Mouse (Mus musculus): ENCODE measurements around the gene Atraid. TPM values are rescaled to one million over a fixed set of nuclear protein-coding genes. Genes with fewer than 3 reads are reported as not detected.

Atraid gene
- polyA plus RNA-seq, 1 experiment from 2014 or later, result 83.9 TPM

DNA sequence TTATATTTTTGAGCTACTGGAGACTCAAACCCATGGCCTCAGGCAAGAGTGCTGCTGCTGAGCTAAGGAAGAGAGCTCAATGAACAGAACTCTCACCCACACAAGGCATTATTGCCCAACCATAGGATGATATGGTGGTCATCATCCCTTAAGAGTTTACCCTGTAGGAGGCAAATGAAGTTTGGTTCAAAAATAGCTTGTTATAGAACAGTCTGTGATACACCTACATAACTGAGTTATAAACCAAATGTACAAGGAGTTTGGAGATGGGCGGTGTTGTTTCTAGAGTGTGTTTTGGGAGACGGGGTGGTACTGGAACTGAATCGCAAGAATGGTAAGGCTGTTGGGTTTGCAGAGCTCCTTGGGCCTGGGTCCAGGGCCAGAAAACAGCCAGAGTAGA lies 21.7 kb downstream of the Atraid start:
- 96% methylated on average over 3 of the region's 3 CpGs for WGBS
- Histone ChIP-seq H3K4me3 (ENCODE audit: low read depth, low read length) (no peak overlapping the region), H3K36me3 (ENCODE audit: control insufficient read depth, insufficient read depth, low read length) (peaks cover 40% of the 10 kb centered on the region), H3K4me1 (ENCODE audit: control insufficient read depth, insufficient read depth, low read length) (no peaks in the 10 kb centered on the region), H3K9me3 (ENCODE audit: control insufficient read depth, low read length) (no peaks in the 10 kb centered on the region), H3K9ac (ENCODE audit: low read length) (no peak overlapping the region), H3K27ac (replicated peaks; ENCODE audit: low read depth, low read length) (no peak overlapping the region), H3K27me3 (ENCODE audit: control insufficient read depth, insufficient read depth, low read length) (no peaks in the 10 kb centered on the region), H3K4me2 (ENCODE audit: low read depth, severe bottlenecking) (no peak overlapping the region)
- ATAC-seq (ENCODE audit: insufficient number of reproducible peaks, low FRiP score, low TSS enrichment, low read depth), result no peak
- no peak for DNase-seq (ENCODE audit: low spot score)

DNA sequence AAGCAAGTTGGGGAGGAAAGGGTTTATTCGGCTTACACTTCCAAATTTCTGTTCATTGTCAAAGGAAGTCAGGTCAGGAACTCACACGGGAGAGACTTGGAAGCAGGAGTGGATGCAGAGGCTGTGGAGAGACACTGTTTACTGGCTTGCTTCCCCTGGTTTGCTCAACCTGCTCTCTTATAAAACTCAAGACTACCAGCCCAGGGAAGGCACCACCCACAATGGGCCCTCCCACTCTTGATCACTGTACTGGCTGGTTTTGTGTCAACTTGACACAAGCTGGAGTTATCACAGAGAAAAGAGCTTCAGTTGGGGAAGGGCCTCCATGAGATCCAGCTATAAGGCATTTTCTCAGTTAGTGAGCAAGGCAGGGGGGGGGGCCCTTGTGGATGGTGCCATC lies 22.9 kb downstream of the Atraid start:
- peaks cover 50% of the 10 kb centered on the region for H3K36me3 ChIP-seq (ENCODE audit: control insufficient read depth, insufficient read depth, low read length)
- no peak overlapping the region for H3K9ac ChIP-seq (ENCODE audit: low read length)
- H3K27me3 ChIP-seq (ENCODE audit: control insufficient read depth, insufficient read depth, low read length), result no peaks in the 10 kb centered on the region
- WGBS, result 91% methylated on average over 2 of the region's 2 CpGs
- H3K4me3 ChIP-seq (ENCODE audit: low read depth, low read length), result no peak overlapping the region
- no peaks in the 10 kb centered on the region for H3K9me3 ChIP-seq (ENCODE audit: control insufficient read depth, low read length)
- H3K27ac ChIP-seq (replicated peaks; ENCODE audit: low read depth, low read length), result no peak overlapping the region
- H3K4me2 ChIP-seq (ENCODE audit: low read depth, severe bottlenecking), result no peak overlapping the region
- ATAC-seq (ENCODE audit: insufficient number of reproducible peaks, low FRiP score, low TSS enrichment, low read depth), result no peak
- H3K4me1 ChIP-seq (ENCODE audit: control insufficient read depth, insufficient read depth, low read length), result no peaks in the 10 kb centered on the region
- no peak for DNase-seq (ENCODE audit: low spot score)

DNA sequence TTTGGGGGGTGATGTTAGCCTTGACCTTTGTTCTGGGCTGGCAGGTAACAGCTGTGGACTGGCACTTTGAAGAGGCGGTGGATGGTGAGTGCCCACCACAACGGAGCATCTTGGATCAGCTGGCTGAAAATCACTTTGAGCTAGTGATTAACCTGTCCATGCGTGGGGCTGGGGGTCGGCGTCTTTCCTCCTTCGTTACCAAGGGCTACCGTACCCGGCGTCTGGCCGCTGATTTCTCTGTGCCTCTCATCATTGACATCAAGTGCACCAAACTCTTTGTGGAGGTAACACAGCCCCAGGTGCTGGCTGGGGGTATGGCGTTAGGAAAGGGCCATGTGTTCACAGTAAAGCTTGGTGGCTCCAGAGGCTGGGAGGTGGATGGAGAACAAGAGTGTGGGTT lies 23.7 kb downstream of the Atraid start:
- Histone ChIP-seq H3K27me3 (ENCODE audit: control insufficient read depth, insufficient read depth, low read length) (no peaks in the 10 kb centered on the region), H3K4me2 (ENCODE audit: low read depth, severe bottlenecking) (no peak overlapping the region), H3K9me3 (ENCODE audit: control insufficient read depth, low read length) (no peaks in the 10 kb centered on the region), H3K27ac (replicated peaks; ENCODE audit: low read depth, low read length) (no peak overlapping the region), H3K4me1 (ENCODE audit: control insufficient read depth, insufficient read depth, low read length) (no peaks in the 10 kb centered on the region), H3K9ac (ENCODE audit: low read length) (no peak overlapping the region), H3K36me3 (ENCODE audit: control insufficient read depth, insufficient read depth, low read length) (peaks cover 50% of the 10 kb centered on the region), H3K4me3 (ENCODE audit: low read depth, low read length) (no peak overlapping the region)
- ATAC-seq (ENCODE audit: insufficient number of reproducible peaks, low FRiP score, low TSS enrichment, low read depth) (no peak), DNase-seq (ENCODE audit: low spot score) (no peak)
- WGBS, result 94% methylated on average over 11 of the region's 11 CpGs

DNA sequence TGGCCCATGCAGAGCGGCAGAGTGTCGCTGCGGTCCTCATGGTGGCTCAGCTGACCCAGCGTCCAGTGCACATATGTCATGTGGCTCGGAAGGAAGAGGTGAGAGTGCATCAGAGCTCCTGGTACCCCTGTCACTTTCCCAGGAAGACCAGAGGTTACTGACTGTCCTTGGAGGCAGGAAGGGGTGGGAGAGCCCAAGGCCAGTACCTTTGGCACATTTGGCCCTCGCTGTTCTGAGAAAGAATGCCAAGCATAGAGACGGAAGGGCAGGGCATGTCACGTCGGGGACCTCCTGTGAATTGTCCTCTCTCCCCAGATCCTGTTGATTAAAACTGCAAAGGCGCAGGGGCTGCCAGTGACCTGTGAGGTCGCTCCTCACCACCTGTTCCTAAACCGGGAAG lies 25.1 kb downstream of the Atraid start:
- no peak overlapping the region for H3K4me2 ChIP-seq (ENCODE audit: low read depth, severe bottlenecking)
- no peaks in the 10 kb centered on the region for H3K4me1 ChIP-seq (ENCODE audit: control insufficient read depth, insufficient read depth, low read length)
- H3K4me3 ChIP-seq (ENCODE audit: low read depth, low read length), result no peak overlapping the region
- 91% methylated on average over 12 of the region's 12 CpGs for WGBS
- H3K27ac ChIP-seq (replicated peaks; ENCODE audit: low read depth, low read length), result no peak overlapping the region
- peaks cover 49% of the 10 kb centered on the region for H3K36me3 ChIP-seq (ENCODE audit: control insufficient read depth, insufficient read depth, low read length)
- no peak for ATAC-seq (ENCODE audit: insufficient number of reproducible peaks, low FRiP score, low TSS enrichment, low read depth)
- no peak for DNase-seq (ENCODE audit: low spot score)
- H3K9ac ChIP-seq (ENCODE audit: low read length), result no peak overlapping the region
- H3K27me3 ChIP-seq (ENCODE audit: control insufficient read depth, insufficient read depth, low read length), result no peaks in the 10 kb centered on the region
- no peaks in the 10 kb centered on the region for H3K9me3 ChIP-seq (ENCODE audit: control insufficient read depth, low read length)

DNA sequence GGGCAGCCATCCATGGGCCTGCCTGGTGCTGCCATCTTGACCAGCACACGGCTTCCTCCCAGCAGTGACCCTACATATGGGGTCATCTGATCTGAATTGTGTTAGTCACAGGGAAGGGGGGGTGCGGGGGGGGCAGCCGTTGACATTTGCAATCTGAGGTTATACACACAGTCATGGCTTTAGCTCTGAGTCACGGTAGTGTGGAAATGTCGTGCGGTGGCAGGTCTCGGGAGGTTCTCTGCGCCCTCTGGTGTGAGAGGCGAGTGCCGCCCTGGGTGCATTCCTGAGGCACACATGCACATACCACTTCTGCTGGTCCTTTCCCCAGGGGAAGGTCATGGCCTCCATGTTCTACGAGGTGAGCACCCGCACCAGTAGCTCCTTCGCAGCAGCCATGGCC lies 28.2 kb downstream of the Atraid start:
- no peak overlapping the region for H3K9ac ChIP-seq (ENCODE audit: low read length)
- peaks cover 40% of the 10 kb centered on the region for H3K36me3 ChIP-seq (ENCODE audit: control insufficient read depth, insufficient read depth, low read length)
- WGBS, result 95% methylated on average over 13 of the region's 13 CpGs
- no peaks in the 10 kb centered on the region for H3K9me3 ChIP-seq (ENCODE audit: control insufficient read depth, low read length)
- no peak overlapping the region for H3K4me3 ChIP-seq (ENCODE audit: low read depth, low read length)
- DNase-seq (ENCODE audit: low spot score), result no peak
- ATAC-seq (ENCODE audit: insufficient number of reproducible peaks, low FRiP score, low TSS enrichment, low read depth), result no peak
- H3K27ac ChIP-seq (replicated peaks; ENCODE audit: low read depth, low read length), result no peak overlapping the region
- no peaks in the 10 kb centered on the region for H3K4me1 ChIP-seq (ENCODE audit: control insufficient read depth, insufficient read depth, low read length)
- H3K4me2 ChIP-seq (ENCODE audit: low read depth, severe bottlenecking), result no peak overlapping the region
- no peaks in the 10 kb centered on the region for H3K27me3 ChIP-seq (ENCODE audit: control insufficient read depth, insufficient read depth, low read length)

DNA sequence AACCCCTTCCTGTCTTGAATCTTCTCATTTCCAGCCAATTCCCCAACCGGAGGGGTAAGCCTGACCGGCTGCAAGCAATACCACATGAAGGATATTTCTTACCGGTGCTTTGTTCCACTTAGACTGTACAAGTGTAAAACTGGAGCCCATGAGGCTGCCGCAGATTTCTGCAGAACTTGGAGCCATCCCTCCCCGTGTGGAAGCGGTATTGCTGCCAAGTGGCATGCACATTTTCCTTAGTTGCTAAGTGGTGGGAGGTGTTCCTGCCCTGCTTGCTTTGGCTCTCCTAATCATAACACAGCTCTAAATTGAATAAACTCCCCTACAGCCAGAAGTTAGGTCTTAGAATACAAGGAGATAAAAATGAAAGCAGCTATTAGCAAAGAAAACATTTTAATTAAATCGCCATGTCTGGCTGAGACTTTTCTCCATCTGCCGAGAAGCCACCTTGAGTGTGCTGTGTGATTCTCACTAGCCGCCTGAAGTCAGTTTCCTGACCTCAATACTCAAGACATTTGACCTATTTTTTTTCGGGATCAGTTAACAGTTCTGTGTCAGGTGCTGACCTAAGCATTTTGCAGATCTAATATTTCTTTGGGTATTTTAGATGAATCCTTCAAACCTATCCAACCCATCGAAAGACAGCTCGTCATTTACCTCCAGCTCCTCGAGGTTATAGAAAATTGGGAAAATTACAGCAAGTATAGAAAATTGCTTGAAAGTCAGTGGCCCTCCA lies 32.1 kb downstream of the Atraid start:
- Histone ChIP-seq H3K36me3 (ENCODE audit: control insufficient read depth, insufficient read depth, low read length) (peaks cover 24% of the 10 kb centered on the region), H3K4me3 (ENCODE audit: low read depth, low read length) (no peak overlapping the region), H3K9ac (ENCODE audit: low read length) (no peak overlapping the region), H3K27me3 (ENCODE audit: control insufficient read depth, insufficient read depth, low read length) (no peaks in the 10 kb centered on the region; the same call in 1 of the 2 replicates), H3K27ac (replicated peaks; ENCODE audit: low read depth, low read length) (no peak overlapping the region), H3K4me2 (ENCODE audit: low read depth, severe bottlenecking) (no peak overlapping the region), H3K4me1 (ENCODE audit: control insufficient read depth, insufficient read depth, low read length) (0 out of 2 replicates have a peak, but pooled peaks cover 3% of the 10 kb centered on the region), H3K9me3 (ENCODE audit: control insufficient read depth, low read length) (no peaks in the 10 kb centered on the region)
- WGBS, result 85% methylated on average over 13 of the region's 13 CpGs
- no peak for DNase-seq (ENCODE audit: low spot score)
- ATAC-seq (ENCODE audit: insufficient number of reproducible peaks, low FRiP score, low TSS enrichment, low read depth), result no peak

DNA sequence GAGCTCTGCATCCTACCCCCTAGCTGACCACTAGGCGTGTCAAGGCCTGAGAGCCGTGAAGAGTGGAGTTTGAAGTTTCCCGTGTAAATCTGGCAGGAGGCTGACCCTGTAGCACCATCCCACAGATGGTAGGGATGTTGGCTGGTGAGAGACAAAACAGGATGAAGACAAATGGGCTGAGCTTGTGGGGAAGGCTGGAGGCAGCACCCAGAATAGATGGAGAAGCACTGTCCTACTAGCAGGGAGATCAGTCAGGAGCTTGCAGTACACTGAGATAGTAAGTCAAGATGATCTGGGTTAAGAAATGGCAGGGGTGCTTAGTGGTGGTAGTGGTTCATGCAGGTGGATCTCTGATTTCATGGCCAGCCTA lies 32.7 kb downstream of the Atraid start:
- H3K4me3 ChIP-seq (ENCODE audit: low read depth, low read length), result no peak overlapping the region
- no peaks in the 10 kb centered on the region for H3K9me3 ChIP-seq (ENCODE audit: control insufficient read depth, low read length)
- no peak overlapping the region for H3K9ac ChIP-seq (ENCODE audit: low read length)
- ATAC-seq (ENCODE audit: insufficient number of reproducible peaks, low FRiP score, low TSS enrichment, low read depth) (no peak), DNase-seq (ENCODE audit: low spot score) (no peak)
- peaks cover 18% of the 10 kb centered on the region for H3K36me3 ChIP-seq (ENCODE audit: control insufficient read depth, insufficient read depth, low read length)
- H3K27ac ChIP-seq (replicated peaks; ENCODE audit: low read depth, low read length), result no peak overlapping the region
- 69% methylated on average over 3 of the region's 3 CpGs for WGBS
- H3K4me2 ChIP-seq (ENCODE audit: low read depth, severe bottlenecking), result no peak overlapping the region
- H3K4me1 ChIP-seq (ENCODE audit: control insufficient read depth, insufficient read depth, low read length), result 0 out of 2 replicates have a peak, but pooled peaks cover 3% of the 10 kb centered on the region
- no peaks in the 10 kb centered on the region; the same call in 1 of the 2 replicates for H3K27me3 ChIP-seq (ENCODE audit: control insufficient read depth, insufficient read depth, low read length)

DNA sequence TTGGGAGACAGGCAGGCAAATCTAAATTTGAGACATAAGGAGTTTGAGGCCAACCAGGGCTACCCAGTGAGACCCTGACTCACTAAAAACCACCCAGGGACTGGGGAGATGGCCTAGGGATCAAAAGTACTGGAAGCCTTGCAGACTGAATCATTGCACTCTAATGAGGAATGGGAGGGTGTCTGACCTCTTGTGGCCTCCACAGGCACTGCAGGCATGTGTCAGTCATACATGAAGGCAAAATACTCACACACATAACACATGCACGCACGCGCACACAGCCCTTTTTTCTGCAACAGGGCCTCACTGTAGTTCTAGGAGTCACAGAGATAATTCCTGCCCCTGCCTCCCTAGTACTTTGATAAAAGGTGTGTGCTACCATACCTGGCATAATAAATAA lies 33.3 kb downstream of the Atraid start:
- no peaks in the 10 kb centered on the region; the same call in 1 of the 2 replicates for H3K27me3 ChIP-seq (ENCODE audit: control insufficient read depth, insufficient read depth, low read length)
- no peak overlapping the region for H3K9ac ChIP-seq (ENCODE audit: low read length)
- H3K4me1 ChIP-seq (ENCODE audit: control insufficient read depth, insufficient read depth, low read length), result 0 out of 2 replicates have a peak, but pooled peaks cover 3% of the 10 kb centered on the region
- no peak overlapping the region for H3K4me3 ChIP-seq (ENCODE audit: low read depth, low read length)
- WGBS, result 70% methylated on average over 3 of the region's 3 CpGs
- H3K27ac ChIP-seq (replicated peaks; ENCODE audit: low read depth, low read length), result no peak overlapping the region
- peak; percentile 71 for DNase-seq (ENCODE audit: low spot score)
- no peak for ATAC-seq (ENCODE audit: insufficient number of reproducible peaks, low FRiP score, low TSS enrichment, low read depth)
- H3K9me3 ChIP-seq (ENCODE audit: control insufficient read depth, low read length), result no peaks in the 10 kb centered on the region
- no peak overlapping the region for H3K4me2 ChIP-seq (ENCODE audit: low read depth, severe bottlenecking)
- H3K36me3 ChIP-seq (ENCODE audit: control insufficient read depth, insufficient read depth, low read length), result peaks cover 14% of the 10 kb centered on the region

DNA sequence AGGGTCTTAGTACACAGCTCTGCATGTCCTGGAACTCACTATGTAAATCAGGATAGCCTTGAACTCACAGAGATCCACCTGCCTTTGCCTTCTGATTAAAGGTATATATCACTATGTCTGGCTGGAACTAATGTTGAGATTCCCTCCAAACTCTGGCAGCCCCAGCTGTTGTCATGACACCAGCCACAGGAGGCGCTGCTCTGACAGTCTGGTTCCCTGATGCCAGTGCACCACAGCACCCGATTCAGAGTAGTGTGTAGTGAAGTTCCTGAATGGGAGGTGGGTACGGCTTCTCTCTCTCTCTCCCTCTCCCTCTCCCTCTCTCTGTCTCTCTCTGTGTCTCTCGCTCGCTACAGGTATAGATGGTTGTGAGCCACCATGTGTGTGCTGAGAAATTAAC lies 34.2 kb downstream of the Atraid start:
- no peak overlapping the region for H3K4me2 ChIP-seq (ENCODE audit: low read depth, severe bottlenecking)
- H3K9ac ChIP-seq (ENCODE audit: low read length), result no peak overlapping the region
- ATAC-seq (ENCODE audit: insufficient number of reproducible peaks, low FRiP score, low TSS enrichment, low read depth), result no peak
- no peak overlapping the region for H3K4me3 ChIP-seq (ENCODE audit: low read depth, low read length)
- H3K9me3 ChIP-seq (ENCODE audit: control insufficient read depth, low read length), result no peaks in the 10 kb centered on the region
- H3K4me1 ChIP-seq (ENCODE audit: control insufficient read depth, insufficient read depth, low read length), result 0 out of 2 replicates have a peak, but pooled peaks cover 3% of the 10 kb centered on the region
- 12% methylated on average over 5 of the region's 5 CpGs for WGBS
- DNase-seq (ENCODE audit: low spot score), result peak; percentile 71
- no peak overlapping the region for H3K27ac ChIP-seq (replicated peaks; ENCODE audit: low read depth, low read length)
- peaks cover 8% of the 10 kb centered on the region for H3K36me3 ChIP-seq (ENCODE audit: control insufficient read depth, insufficient read depth, low read length)
- no peaks in the 10 kb centered on the region; the same call in 1 of the 2 replicates for H3K27me3 ChIP-seq (ENCODE audit: control insufficient read depth, insufficient read depth, low read length)

All from limb, embryonic 11.5 days (tissue).